Mouse (Mus musculus) adrenal gland, adult 8-10 months (tissue): Measurements from ENCODE around the gene Pdpk1. TPM values are rescaled to one million over a fixed set of nuclear protein-coding genes. Genes with fewer than 3 reads are reported as not detected.
A peak's percentile ranks its signal among the peaks of the same experiment; 100 is the strongest.
"Not testable (repeated sequence)": the region's sequence is repeated elsewhere in the genome, so short reads cannot be mapped to it uniquely, and the experiment has no call there.

Source experiments
- DNase-seq: peaks from one replicate; pipeline ENCODE4 v3.0.0; 2022
- total RNA-seq, 4 experiments: library from RNA; stranded (reverse); gene quantifications; 2 replicates each; pipeline ENCODE4 v1.2.4; 2022

The Pdpk1 gene
- total RNA-seq, 4 experiments from 2014 or later, result 46.0 to 63.6 (median 61.9) TPM

DNA sequence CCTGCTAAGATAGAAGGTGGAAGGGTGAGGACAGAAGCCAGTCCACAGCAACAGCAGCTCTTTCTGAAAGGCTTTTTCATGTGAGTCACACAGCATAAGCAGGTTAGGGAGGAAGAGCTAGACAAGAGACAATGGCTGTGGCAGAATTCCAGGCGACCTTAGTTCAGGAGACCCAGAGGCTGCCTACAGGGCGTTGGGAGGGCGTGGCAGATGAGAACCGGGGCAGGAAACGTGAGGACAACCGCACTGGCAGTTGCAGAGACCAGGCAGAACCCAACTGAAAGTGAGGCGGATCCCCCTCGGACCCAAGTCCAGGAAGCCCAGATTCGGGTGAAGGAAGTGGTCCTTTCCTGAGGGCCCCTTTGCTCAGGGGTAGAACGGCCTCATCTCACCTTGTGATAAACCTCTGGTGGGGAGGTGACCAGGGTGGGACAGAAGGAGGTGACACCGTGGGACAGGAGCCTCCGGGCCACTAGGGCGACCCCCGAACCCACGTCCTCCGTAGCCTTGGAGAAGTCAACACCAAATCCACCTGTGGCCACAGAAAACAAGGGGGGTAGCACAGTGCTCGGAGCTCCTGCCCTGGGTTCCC, 12.0 kb upstream of the Pdpk1 start:
- DNase-seq, result no peak

DNA sequence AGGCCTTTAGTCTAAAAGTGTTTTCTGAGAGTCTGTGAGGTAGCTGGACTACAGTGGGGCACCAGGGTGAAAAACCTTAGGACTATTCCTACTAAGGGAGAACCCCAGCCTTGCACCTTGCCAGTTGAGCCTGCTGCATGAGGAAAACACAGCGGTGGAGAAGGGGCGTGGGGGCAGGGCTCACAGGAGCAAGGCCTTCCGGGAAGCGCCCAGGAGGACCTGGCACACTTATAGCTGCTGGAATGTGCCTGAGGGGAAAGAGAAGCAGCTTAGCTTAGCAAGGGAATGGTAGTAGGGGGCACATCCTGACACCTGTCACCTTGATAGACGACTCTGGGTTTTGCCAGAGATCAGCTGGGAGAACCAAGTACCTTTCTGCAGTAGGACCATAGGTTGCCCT, 10.7 kb upstream of the Pdpk1 start:
- DNase-seq, result no peak

DNA sequence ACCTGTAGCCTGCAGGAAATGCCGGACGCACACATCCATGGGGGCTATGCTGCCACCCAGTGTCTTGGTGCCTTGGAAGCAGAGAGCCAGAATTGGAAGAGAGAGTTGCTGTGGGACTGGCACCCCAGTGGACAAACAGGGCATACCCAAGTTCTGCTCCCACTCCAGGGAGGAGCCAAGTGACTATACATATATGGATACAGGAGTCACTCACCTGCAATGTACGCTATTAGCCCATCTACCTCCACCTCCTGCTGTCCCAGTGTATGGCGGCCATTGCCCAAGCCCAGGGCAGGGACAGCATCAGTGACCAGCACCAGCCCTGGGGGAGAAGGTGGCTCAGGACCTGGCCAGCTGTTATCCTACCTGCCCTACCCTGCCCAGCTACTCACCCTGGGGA, 6.8 kb upstream of the Pdpk1 start:
- DNase-seq, result no peak

DNA sequence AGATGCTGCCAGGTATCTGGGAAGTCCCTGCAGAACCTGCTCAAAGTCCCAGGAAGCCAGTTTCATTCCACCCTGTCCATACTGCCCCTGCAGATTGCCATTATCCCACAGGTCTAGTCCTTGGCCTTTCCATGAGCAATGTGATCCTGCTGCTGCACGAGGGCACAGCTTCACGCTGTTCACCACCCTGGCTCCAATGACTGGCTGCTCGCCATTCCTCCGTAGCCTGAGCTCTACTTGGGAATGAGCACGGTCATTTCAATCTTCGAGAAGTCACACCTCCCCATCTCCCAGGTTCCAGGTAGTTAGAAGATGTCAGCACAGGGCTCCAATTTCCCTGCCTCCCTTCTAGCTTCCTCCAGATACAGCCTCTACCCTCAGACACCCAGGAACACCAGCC, 6.4 kb upstream of the Pdpk1 start:
- no peak for DNase-seq

DNA sequence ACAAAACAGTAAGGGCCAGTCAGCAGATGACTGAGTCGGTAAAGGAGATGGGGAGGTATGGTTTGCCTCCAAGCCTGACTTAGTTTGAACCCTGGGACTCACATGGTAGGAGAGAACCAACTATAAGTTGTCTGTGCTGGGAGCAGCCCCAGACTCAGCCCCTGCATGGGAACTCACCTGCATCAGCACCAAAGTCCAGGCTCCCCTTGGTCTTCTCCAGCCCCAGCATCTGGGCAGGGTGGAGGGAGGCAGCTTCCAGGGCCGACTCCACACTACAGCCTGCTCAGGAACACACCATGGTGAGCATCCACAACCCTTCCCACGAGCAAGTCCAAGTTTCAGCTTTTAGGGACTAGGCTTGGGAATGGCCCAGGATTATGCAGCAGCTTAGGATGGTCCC, 5.7 kb upstream of the Pdpk1 start:
- DNase-seq, result no peak

DNA sequence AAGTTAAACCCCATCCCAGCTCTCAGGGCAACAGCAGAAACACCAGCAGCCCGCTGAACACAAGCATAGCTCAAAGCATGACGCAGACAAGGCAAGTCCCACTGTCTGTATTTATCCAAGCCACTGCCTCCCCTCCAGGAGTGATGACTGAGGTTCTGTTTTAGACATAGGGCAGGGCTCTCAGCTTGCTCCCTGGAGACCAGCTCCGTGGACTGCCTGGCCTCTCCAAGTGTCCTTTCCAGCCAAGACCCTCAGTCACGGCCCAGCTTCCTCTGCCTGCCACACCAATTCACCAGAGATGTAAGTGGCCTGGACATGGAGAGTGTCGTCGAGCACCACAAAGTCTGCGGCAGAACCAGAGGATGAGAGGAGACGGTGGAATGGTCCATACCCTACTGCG, 5.0 kb upstream of the Pdpk1 start:
- DNase-seq, result no peak

DNA sequence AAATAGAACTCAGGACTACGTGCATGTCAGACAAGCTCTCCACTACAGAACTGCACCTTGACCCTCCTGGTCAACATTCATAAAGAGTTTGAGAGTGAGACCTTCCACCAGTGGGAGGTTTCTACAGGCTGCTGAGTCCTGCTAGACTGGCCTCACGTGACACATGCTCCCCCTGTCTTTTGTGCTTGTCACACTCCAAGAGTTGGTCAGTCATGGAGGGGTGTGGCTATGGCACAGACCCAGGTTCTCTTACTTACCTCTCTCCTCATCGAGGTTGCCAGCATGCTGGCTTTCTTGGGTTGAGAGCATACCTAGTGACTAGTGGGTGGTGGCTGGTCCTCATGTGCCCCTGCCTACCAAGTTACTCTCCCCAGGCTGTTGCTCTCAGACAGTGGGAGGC, 3.7 kb upstream of the Pdpk1 start:
- DNase-seq, result no peak

DNA sequence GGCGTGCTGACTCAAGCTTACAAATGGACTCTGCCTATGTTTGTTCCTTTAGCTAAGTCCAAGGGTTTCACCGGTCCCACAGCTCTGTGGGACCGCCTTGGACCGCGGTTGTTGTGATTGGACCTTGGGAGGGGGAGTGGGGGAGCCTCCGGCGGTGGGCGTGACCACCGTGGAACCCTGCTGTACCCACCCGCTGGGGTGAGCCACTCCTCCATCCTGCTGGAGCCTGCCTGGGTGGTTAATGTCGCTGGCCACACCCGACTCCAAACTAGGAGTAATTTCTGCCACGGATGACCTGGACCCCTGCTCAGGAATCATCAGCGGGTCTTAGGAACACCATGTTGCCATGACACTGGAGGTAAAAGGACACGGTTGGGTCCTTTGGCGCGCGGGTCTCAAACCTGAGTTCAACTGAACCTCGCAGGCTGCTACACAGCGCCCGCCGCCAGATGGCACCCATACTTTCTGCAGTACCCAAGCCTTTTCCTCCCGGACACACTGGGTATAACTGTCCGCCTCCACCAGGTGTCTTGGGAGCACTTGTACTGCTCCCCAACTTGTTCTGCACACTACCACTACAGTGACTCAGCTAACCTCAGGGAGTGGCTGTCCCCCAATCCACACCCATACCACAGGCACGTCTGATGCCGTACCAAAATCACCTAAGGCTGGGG, 1.3 kb upstream of the Pdpk1 start:
- DNase-seq, result peak; percentile 71

DNA sequence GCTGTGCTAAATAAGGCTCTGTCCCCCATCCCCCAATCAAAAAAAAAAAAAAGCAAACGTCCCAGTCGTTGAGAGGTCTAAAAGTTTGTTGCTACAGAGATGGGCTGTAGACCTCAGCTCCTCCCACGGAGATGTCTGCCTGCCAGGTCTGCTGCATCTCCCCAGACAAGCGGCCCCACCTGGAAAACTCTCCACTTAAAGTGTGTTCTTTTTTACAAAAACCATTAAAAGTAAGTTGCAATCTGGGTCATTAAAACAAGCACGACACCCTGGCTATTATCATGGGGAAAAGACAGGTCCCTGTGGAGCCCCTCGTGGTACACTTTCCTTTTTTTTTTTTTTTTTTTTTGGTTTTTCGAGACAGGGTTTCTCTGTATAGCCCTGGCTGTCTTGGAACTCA, 658 bp upstream of the Pdpk1 start:
- no peak for DNase-seq

DNA sequence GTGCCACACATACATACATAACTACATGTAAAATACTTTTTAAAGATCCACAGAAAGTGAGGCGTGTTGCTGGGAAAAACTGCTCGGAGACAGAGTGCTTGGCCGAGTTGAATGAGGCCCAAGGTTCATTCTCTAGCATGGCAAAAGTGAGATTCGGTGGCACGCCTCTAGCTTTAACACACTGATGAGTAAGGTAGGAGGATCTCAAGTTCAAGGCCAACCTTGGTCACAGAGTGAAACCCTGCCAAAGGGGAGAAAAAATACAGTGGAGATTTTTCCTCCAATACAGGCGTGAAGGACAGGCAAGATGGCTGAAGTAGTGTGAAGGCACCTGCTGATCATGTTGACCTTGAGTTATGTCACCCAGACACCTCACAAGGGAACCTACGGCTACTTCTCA, 1.3 kb downstream of the Pdpk1 start:
- peak; percentile 58 for DNase-seq

DNA sequence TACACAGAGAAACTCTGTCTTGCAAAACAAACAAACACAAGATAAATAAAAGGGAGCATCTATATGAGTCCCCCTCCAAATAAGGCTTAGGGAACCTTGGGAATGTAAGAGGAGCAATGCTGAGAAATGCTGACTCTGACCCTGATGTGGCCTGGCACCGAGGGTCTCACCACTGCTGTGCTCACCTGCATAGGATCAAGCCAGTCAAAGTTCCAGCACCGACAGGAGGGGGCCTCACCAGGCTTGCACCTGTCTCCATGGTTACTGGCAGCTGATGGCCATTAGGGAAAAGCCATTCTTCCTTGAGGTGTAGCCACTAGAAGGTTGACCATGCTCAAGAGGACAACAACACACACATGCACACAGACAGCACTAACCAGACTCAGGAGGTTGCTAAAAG, 7.8 kb downstream of the Pdpk1 start:
- no peak for DNase-seq

DNA sequence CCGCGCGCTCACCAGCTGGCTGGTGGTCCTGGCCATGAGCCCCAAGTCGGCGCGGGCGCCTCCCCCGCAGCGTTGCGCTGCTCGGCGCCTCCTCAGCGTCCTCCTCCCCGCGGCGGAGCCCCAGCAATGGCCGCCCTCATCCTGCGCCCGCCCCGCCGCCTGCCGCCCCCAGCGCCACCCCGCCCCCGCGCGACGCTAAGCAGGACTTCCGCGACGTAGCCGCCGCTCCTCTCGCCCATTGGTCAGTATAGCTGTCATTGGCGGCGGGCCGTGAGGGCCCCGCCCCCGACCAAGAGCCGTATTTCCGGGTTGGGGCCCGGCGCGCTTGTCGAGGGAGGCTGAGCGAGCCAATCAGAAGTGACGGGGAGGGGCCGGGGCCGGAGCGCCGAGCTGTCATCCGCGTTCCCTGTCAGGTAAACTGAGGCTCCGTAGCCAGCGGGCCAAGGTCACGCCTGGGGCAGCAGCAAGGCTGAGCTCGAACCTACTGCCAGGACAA, 9.3 kb downstream of the Pdpk1 start:
- DNase-seq, result peak; percentile 97

DNA sequence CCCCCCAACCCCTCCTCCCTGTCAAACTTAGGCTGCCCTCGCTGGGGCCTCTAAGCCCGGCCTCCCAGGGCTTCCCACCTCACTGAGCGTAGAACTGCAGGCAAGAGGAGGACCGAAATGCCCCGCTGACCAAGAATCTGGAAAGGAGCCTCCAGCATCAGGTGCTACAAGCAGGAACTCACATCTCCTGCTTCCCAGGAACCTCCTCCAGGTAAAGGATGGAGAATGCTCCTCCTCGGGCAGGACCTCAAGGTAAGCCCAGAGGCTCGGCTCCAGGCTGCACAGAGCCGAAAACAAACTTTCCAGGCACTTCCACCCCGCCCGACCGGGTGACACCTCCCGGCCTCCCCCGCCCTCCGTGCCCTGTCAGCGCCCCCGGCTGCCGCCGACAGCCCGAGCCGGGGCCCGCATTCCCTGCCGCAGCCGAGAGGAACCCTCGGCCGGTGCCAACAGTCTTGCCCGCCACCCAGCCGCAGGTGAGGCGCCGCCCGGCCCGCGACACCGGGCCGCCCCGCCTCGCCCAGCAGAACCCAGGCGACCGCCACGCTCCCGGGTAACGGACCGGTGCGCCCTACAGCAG, 9.8 kb downstream of the Pdpk1 start:
- peak; percentile 42 for DNase-seq

DNA sequence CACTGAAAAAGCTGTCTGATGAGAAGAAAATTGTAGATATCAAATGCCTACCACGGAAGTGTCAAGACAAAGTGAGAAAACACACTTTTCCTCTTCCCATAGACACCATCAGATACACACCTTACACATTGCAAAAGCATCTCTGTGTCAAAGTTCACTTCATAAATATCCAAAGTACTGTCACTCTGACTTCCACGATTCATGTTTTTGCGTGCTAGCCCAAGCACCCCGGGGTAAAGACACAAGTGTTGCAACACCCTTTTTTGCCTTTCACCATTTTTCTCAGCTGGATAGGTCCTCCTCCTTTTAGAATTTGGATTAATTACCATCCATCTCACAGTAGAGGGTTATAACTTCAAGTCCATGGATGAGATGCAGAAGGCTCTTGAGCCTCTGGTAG, 10.8 kb downstream of the Pdpk1 start:
- DNase-seq, result no peak

DNA sequence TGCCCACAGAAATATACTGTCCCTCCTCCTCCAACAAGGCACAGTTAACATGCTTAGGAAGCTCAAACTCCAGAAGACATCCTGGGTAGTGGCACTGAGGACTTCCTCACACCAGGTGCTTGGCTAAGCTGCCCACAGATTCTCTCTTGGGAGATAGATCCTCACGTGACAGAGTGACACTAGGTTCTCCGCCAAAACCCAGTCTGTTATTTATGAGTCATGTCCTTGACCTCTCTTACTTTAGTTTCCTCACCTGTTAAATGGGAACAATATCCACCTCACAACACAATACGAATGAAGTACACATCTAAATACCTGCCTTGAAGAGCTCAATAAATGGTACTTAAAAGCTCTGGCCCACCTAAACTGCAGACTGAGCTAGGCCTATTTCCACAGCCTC, 11.5 kb downstream of the Pdpk1 start:
- no peak for DNase-seq

DNA sequence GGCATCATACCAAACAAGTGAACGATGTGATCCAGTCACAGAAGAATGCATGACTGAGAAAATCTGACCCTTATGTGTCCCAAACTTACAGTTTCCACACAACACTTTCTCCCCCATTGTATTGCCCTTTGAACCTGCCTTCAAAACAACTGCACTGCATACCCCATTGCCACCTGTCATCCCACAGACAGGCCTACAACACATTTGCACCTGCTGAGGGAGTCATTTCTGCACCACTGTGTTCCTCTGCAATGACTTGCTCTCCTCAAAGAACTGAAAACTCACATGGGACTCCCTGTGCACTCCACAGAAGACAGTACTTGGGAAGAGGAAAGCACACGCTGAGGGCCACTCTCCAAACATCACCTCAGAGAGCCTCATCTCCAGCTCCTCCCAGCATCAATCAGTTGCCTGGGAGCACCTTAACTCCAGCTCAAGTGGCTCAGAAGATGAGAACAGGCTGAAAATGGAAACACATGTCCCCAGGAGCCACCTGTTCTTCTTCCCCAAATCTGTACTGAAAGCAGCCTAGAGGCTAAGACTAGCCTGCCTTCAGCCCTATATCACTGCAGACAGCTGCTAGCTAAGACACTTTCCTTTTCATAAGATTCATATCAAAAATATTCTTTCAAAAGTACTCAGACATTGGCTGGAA, 13.4 kb downstream of the Pdpk1 start:
- no peak for DNase-seq

DNA sequence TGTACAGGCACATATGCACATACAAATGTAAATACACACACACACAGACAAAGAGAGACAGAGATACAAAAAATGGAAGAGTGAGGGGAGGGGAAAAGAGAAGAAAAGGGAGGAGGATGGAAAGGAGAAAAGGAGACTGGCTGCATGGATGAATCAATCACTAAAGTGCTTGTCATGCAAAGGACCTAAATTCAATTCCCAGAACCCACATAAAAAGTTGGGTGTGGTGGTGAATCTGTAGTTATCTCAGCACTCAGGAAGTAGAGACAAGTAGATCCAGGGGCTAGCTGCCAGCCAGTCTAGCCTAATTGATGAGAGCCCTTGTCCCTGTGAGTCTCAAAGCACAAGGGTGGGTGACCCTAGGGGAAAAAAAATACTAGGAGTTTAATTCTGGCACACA, 16.7 kb downstream of the Pdpk1 start:
- DNase-seq, result no peak

DNA sequence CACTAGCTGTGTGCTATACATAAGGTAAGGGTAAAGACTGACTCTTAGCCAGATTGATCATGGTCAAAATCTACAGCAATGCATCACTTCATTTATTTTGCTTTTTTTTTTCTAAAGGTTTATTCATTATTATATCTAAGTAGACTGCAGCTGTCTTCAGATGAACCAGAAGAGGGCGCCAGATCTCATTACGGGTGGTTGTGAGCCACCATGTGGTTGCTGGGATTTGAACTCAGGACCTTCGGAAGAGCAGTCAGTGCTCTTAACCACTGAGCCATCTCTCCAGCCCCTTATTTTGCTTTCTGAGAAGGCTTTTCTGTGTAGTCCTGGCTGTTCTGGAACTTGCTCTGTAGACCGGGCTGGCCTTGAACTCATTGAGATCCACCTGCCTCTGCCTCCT, 17.8 kb downstream of the Pdpk1 start:
- DNase-seq, result not testable (repeated sequence)

DNA sequence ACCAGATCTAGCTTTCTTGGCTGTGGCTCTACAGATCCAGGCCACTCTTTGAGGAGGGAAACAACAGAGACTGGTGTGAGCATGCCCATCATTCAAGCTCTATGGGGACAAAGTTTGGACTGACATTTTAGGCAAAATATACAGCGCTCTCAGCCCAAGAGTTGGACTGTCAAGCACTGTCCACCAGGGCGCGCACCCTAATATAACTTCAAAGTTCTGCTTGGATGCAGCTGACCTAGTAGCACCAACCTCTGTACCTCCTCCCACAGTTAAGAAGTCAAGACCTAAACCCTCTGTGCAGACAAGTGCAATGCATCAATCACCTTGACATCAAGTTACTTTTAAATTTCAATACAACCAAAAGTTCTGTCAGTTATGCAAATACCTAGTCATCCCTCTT, 19.2 kb downstream of the Pdpk1 start:
- no peak for DNase-seq

DNA sequence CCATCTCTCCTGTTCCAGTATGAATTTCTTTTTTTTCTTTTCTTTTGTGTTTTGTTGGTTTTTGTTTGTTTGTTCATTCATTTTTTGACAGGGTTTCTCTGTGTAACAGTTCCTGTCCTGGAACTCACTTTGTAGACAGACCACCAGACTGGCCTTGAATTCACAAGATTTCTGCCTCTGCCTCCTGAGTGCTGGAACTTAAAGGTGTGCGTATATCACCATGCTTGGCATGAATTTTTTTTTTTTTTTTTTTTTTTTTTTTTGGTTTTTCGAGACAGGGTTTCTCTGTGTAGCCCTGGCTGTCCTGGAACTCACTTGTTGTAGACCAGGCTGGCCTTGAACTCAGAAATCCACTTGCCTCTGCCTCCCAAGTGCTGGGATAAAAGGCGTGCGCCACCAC, 21.5 kb downstream of the Pdpk1 start:
- not testable (repeated sequence) for DNase-seq

DNA sequence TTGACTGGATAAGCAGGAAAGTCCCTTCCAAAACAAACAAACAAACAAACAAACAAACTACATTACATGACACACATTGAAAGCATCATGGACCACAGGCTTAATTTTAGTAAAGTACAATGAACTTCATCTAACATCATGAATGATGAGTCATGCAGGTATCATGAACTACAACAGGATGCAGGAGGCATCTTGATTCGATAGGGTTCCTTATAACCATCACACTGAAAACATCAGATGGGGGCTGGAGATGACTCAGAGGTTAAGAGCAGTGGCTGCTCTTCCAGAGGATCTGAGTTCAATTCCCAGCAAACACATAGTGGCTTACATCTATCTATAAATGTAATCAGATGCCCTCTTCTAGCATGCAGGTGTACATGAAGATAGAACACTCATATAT, 23.1 kb downstream of the Pdpk1 start:
- DNase-seq, result no peak

DNA sequence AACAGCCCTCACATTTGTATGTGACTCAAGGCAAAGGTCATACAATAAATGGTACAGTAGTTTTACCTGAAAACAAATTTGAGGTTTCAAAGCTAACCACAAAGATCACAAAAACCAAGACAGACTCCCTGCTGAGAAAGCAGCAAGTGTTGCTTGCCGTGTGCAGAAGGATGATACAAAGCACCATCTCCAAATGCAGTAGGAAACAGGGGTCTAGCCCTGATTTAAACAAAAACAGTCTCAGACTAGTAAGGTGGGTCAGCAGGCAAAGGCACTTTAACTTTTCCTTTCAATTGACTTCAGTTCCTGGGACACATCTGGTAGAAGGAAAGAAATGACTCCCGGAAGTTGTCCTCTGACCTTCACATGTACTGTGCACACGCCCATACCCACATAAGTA, 23.9 kb downstream of the Pdpk1 start:
- DNase-seq, result no peak

DNA sequence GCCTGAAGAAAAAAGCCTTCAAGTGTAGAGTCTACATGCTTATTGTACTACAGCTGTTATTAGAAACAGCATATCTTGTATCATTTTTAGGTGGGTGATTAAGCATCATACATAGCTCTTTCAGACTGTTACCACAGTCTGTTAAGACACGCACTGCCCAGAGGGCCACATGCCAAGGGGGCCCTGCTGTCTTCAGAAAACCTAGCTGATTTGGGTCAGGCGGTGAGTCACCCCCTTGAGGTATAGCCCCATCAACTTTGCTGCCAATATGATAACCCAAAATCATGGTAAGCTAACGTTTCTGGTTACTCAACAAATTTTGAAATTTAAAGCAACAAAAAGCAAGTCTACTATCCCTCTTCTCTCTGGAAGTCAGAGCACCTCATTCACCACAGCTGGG, 31.3 kb downstream of the Pdpk1 start:
- no peak for DNase-seq

DNA sequence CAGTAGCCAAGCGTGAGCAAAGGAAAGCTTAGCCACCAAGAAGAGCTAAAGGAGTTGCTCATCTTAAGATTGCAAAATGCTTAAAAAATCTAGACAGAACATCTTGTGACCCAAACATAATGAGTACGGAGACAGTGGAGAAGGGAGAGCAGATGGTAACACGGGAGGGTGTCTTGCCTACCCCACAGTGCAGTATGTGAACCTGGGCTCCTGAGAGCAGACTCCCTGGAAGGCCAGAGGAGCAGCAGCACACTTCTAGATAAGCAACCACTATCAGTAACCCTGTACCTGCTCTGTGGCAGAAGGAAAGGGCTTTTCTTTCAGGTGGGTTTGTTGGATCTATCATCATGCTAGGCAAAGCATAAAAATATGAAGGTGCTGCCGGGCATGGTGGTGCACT, 37.7 kb downstream of the Pdpk1 start:
- DNase-seq, result no peak
